Mouse (Mus musculus) ES-Bruce4 (cell line): Measurements from ENCODE around the gene Arhgef12. TPM values are rescaled to one million over a fixed set of nuclear protein-coding genes. Genes with fewer than 3 reads are reported as not detected.

Experiments
- H3K27ac ChIP-seq: 2 replicates; pipeline ENCODE4 v1.5.1; 2012; ENCODE audit warnings: low read length, inconsistent platforms; ENCODE audit not compliant: insufficient read depth
- H3K27me3 ChIP-seq: 2 replicates; pipeline ENCODE4 v1.6.1; 2012; ENCODE audit warnings: mild to moderate bottlenecking, low read length, inconsistent platforms; ENCODE audit not compliant: control insufficient read depth, poor library complexity, insufficient read depth, severe bottlenecking
- H3K36me3 ChIP-seq: 2 replicates; pipeline ENCODE4 v1.6.1; 2012; ENCODE audit warnings: inconsistent platforms, mild to moderate bottlenecking, low read length, moderate library complexity; ENCODE audit not compliant: control insufficient read depth, poor library complexity, insufficient read depth, severe bottlenecking
- H3K4me1 ChIP-seq: one replicate; pipeline ENCODE4 v1.8.1; 2011; ENCODE audit warnings: low read length; ENCODE audit not compliant: control insufficient read depth, insufficient read depth
- H3K4me3 ChIP-seq: 2 replicates; pipeline ENCODE4 v1.5.1; 2011; ENCODE audit warnings: low read depth, mild to moderate bottlenecking, low read length
- H3K9ac ChIP-seq: 2 replicates; pipeline ENCODE4 v1.6.1; 2012; ENCODE audit warnings: low read depth, mild to moderate bottlenecking, inconsistent platforms; ENCODE audit not compliant: poor library complexity, severe bottlenecking
- H3K9me3 ChIP-seq: replicated peaks from 2 replicates; pipeline ENCODE4 v1.6.1; 2012; ENCODE audit warnings: mild to moderate bottlenecking, low read length, inconsistent platforms; ENCODE audit not compliant: control insufficient read depth, poor library complexity, insufficient read depth, severe bottlenecking
- CTCF ChIP-seq: IDR thresholded peaks from one replicate; pipeline ENCODE4 v1.8.1; 2011; ENCODE audit warnings: low read depth, low read length
- EP300 ChIP-seq: IDR thresholded peaks from 2 replicates; pipeline ENCODE4 v1.6.1; 2011; ENCODE audit warnings: low read depth, low read length; ENCODE audit not compliant: insufficient read depth
- POLR2A ChIP-seq: IDR thresholded peaks from one replicate; pipeline ENCODE4 v1.8.1; 2011; ENCODE audit warnings: low read length; ENCODE audit not compliant: insufficient read depth
- polyA plus RNA-seq: library from polyadenylated mRNA; stranded (reverse); fragments of >200 nt; gene quantifications from 2 replicates; pipeline ENCODE4 v1.2.4, GENCODE M21; 2011; ENCODE audit warnings: low read depth; ENCODE audit not compliant: missing spikeins, insufficient read depth, insufficient read length

Gene Arhgef12
- polyA plus RNA-seq, 1 experiment: 45.6 TPM

DNA sequence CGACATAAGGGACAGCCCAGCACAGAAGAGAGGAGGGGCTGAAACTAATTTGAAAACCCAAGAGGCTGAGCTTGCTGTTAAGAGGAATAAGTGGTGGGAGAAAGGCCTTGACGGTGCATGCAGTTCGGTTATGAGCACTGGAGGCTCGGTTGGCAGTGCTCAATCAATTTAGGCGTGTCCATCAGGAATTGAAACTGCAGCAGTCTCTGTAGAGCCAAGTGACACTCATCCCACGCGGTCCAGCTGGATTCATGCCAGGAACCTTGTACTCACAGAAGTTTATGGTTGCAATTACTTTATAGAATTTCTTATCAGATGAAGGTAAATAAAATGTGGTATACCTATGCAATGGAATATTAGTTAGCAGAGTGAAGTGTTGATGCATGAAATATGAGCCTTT lies 148.6 kb downstream of the Arhgef12 start:
- no peak overlapping the region for H3K4me3 ChIP-seq
- TF ChIP-seq CTCF (no peak), POLR2A (no peak), EP300 (no peak)
- H3K9ac ChIP-seq: no peak overlapping the region
- no peaks in the 10 kb centered on the region for H3K36me3 ChIP-seq
- H3K4me1 ChIP-seq: no peaks in the 10 kb centered on the region
- no peaks in the 10 kb centered on the region for H3K27me3 ChIP-seq
- peaks cover 2% of the 10 kb centered on the region; the same call in 1 of the 2 replicates for H3K9me3 ChIP-seq
- H3K27ac ChIP-seq: no peak overlapping the region

DNA sequence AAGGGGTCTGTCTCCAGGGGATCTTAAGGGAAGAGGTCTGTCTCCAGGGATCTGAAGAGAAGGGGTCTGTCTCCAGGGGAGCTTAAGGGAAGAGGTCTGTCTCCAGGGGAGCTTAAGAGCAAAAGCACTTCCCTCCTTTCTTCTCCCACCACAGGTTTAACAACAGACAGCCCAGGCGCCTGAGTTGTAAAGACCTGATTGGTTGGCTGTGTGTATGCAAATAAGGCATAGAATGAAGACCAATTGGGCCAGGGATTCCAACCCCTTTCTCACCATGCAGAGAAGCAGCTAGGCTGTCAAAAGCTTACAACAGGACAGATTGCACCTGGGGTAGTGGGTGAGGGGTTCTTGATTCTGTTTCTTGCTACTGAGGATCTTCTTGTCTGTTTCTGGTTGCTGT lies 158.7 kb downstream of the Arhgef12 start:
- Histone ChIP-seq H3K27me3 (no peaks in the 10 kb centered on the region), H3K36me3 (no peaks in the 10 kb centered on the region), H3K9ac (no peak overlapping the region), H3K4me3 (no peak overlapping the region), H3K27ac (no peak overlapping the region), H3K4me1 (no peaks in the 10 kb centered on the region), H3K9me3 (no peaks in the 10 kb centered on the region)
- TF ChIP-seq CTCF (no peak), EP300 (no peak), POLR2A (no peak)

DNA sequence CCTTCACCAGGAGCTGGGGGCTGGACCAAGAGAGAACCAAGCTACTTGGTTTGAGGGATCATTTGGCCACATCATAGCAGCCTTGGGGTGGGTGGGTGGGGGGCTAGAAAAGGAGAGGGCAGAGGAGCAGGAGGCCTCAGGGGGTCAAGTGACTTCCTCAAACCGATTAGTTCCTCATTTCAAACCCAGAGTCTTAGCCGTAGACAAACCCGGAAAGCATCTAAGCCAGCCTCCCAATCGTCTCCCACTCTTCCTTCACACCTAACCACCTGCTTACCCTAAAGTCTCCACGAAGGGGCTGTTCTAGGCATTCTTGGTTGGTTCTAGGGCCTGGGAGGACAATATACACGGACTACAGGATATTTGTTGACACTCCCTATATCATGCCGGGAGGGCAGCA lies 161.9 kb downstream of the Arhgef12 start:
- Histone ChIP-seq H3K36me3 (no peaks in the 10 kb centered on the region), H3K4me3 (no peak overlapping the region), H3K27ac (no peak overlapping the region), H3K9ac (no peak overlapping the region), H3K4me1 (peaks cover 1% of the 10 kb centered on the region), H3K27me3 (no peaks in the 10 kb centered on the region), H3K9me3 (no peaks in the 10 kb centered on the region)
- no peak for TF ChIP-seq CTCF

DNA sequence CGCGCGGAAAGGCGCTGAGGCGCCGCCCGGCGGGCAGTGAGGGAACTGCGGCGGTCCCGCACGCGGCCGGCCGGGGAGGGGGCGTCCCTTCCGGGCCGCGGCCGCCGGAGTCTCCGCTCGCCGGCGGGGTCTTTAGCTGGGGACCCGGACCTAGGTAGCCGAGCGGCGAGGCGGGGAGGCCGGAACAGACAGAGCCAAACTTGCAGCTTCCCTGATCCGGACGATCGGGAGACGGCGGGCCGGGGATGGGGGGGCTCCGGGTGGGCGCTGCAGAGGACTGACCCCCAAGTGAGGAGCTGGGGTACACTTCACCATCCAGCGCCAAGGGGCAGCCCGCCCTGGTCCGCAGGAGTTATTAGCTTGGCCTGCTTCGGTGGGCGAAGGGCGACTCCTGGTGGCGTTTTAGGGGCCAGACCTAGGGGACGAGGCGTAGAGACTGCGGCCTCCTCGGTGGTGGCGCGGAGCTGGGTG lies 162.5 kb downstream of the Arhgef12 start:
- Histone ChIP-seq H3K27me3 (no peaks in the 10 kb centered on the region), H3K4me1 (peaks cover 1% of the 10 kb centered on the region), H3K9me3 (no peaks in the 10 kb centered on the region), H3K27ac (no peak overlapping the region), H3K9ac (peak overlapping the region; percentile 89), H3K36me3 (no peaks in the 10 kb centered on the region), H3K4me3 (peak overlapping the region; percentile 50)
- TF ChIP-seq POLR2A (no peak), CTCF (peak; percentile 81)

DNA sequence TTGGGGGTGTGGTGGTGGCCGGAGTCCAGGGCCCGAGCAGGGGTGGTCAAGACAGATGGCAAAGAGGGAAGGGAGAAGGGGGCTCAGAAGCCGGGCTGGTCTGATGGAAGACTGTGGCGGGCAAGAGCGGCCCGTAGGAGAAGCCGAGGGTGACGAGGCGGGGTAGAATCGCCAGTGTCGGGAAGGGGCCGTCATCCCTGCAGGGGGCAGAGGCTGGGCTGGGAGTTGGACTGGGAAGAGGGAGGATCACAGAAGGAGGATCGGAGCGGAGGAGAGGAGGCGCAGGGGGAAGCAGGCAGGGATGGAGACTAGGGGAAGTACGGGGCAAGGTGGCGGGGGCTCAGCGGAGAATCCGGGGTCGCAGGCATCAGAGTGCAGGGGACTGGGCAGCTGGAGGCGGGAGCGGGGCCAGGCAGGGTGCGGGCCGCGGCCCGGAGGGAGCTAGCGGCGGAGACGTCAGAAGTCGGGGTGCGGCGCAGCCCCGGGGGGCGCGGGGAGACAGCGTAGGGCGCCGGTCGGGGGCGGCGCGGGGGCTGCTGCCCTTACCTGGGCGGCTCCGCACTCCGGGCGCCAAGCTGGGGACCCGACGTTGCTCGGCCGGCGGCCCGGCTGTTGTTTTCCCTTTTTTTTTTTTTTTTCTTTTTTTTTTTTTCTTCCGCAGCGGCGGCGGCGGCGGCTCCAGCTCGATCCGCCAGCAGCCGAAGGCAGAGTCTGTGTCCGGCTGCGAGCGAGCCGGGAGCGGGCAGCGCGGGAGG lies 163.1 kb downstream of the Arhgef12 start, which contains the start of gene Grik4:
Grik4 (minus strand) TSS at position 713 of the 755 bp plus-strand sequence.
- no peaks in the 10 kb centered on the region for H3K36me3 ChIP-seq
- peaks cover 1% of the 10 kb centered on the region for H3K4me1 ChIP-seq
- H3K4me3 ChIP-seq: peak within 1 kb of the TSS; percentile 50
- H3K27me3 ChIP-seq: no peaks in the 10 kb centered on the region
- no peak for TF ChIP-seq CTCF
- no peak for TF ChIP-seq POLR2A
- TF ChIP-seq EP300: no peak
- no peak within 1 kb of the TSS for H3K27ac ChIP-seq
- no peaks in the 10 kb centered on the region for H3K9me3 ChIP-seq
- peak within 1 kb of the TSS; percentile 89 for H3K9ac ChIP-seq

DNA sequence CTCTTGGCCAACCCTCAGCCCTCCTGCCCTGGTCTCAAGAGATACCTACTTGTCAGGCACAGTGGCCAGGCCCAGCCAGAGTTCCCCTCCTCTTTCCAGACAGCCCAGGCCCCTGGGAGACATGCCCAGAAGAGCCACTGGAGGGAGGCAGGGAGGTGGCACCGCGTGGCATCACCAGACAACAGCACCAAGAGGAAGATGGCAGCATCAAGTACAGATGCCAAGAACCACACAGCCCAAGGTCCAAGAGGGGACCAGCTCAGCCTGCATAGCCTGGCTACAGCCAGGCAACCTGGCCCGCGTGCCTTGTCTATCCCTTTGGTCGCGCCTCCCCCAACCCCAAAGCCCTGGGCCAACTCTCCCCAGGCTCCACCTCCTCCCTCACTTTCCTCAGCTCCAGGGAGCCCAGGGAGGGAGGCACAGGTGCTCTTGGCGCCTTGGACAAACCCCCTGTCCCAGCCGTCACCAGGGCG lies 163.9 kb downstream of the Arhgef12 start:
- 0 out of 2 replicates have a peak overlapping the region, but pooled peaks have one; percentile 89 for H3K9ac ChIP-seq
- peaks cover 1% of the 10 kb centered on the region for H3K4me1 ChIP-seq
- no peaks in the 10 kb centered on the region for H3K27me3 ChIP-seq
- no peaks in the 10 kb centered on the region for H3K9me3 ChIP-seq
- H3K4me3 ChIP-seq: peak overlapping the region; percentile 50
- peak; percentile 1 for TF ChIP-seq CTCF
- TF ChIP-seq EP300: no peak
- no peak overlapping the region for H3K27ac ChIP-seq
- no peaks in the 10 kb centered on the region for H3K36me3 ChIP-seq
